Mouse (Mus musculus) regulatory T cell (primary cell): ENCODE measurements around the gene Ubxn10.

Experiments
- in situ Hi-C: fragments of 300-600 bp; cut with MboI, MseI; formaldehyde crosslinking; loops from one replicate; pipeline ENCODE4 v1.15.1; 2025; ENCODE audit warnings: high pct_unique_total_duplicates

Ubxn10 gene

DNA sequence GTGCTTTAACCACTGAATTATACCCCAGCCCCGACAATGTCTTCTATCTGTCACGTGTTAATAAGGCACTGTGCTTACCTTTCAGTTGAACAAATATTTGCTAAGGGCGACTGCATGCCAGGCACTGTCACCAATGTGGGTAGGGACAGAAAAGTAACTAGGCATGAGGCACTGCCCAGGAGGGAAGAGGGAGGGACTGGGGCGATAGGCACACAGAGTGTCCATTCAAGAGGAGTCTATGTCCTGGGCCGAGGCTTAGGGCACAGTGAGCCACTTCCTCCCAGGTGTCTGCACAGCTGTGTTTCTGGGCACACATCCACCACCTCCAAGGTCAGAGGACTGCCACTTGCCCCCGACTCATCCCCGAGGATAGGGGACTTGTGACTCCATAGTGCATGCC lies at the start of gene Ubxn10:
Gene Ubxn10, minus strand, starts transcription at position 137 of the 400 bp plus-strand sequence.
- in situ Hi-C loops: loop anchor here (10.0 kb wide), 1 partner anchor 278 kb away; no protein-coding TSS in a partner anchor

- in situ Hi-C loops: no loop called here
Observed at GRCm38 (mm10) chr4:138786141-138786540, 49.2 kb upstream of the Ubxn10 start.

DNA sequence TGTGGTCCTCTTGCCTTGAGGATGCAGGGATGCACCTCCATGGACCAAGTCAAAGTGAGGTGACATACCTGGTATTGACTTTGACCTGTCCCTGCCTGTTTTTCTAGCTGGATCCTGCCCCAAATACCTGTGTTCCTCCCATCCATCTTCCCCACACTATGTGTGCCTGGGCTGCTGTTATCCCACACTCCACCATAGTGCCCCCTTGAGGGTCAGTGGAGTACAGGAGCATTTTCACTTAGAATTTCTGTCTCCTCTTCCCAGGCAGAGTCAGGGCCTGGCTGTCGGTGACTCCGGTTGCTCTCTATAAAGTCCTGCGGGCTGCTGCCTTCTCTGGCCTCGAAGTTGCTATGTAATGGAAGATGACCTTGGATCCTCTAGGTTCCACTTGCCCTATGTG lies 48.8 kb upstream of the Ubxn10 start:
- in situ Hi-C loops: no loop called here

- in situ Hi-C loops: no loop called here
Observed at GRCm38 (mm10) chr4:138782098-138782497, 45.1 kb upstream of the Ubxn10 start.

DNA sequence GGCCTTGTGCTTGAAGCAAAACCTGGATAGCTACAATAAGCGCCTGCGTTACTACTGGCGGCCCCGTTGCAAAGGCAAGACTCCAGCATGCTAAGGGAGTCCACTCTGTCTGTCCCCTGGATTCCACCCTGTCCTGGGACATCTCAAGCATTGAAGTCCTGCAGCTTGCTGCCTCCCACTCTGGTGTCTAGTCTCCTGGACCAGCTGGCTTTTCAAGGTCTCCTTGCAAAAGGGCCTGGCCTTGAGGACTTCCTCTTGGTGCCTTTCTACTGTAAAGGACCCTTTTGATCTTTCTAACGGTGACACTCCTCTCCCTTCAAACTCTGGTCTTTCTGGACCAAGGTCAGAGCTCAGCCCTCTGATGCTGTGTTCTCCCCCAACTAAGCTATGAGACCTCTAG lies 43.3 kb upstream of the Ubxn10 start:
- in situ Hi-C loops: no loop called here

DNA sequence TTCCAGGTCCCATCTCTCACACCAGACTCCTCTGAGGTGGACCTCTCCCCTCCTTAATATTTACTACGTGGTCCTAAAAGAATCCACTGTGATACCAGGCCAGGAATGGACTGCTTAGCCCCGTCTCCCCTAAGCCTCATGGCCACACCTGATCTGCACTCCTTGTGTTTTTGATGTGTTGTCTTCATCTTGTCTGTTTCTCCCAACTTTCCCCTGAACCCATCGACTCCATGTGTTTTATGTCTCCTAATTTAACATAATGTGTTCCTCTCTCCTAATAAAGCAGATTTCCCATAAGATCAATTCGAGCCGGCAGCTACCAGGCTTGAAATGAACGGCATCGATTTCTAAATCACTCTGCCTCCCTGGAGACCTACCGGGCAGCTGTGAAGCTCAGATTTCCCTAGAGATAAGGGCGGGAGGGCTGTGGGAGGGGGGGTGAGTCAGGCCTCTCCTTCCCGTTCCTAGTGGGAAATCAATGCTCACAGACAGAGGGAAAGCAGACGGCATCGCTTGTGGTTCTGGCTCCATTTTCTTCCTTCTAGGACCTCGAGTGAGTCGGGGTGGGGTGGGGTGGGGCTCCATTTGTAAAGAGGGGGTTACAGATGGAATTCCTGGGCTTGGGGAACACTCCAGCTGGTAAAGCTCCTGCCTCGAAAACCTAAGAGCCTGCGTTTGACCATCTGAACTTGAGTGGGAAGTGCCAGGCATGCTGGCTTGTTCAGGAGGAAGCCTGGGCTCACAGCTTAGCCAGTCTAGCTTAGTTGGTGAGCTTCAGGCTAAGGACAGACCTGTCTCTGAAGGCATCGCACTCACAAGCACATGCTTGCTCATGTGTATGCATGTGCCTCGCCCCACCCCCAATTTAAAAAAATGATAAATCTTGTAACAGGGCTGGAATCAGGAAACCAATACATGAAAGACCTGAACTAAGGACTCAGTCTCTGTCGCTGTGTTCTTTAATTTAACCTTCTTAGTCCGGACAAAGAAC lies 40.7 kb upstream of the Ubxn10 start:
- in situ Hi-C loops: no loop called here

GRCm38 (mm10) chr4:138775435-138775834 lies 38.5 kb upstream of the Ubxn10 start, which contains the start of gene Pla2g2d:
Gene Pla2g2d, plus strand, starts transcription at chr4:138775735.
- in situ Hi-C loops: no loop called here

DNA sequence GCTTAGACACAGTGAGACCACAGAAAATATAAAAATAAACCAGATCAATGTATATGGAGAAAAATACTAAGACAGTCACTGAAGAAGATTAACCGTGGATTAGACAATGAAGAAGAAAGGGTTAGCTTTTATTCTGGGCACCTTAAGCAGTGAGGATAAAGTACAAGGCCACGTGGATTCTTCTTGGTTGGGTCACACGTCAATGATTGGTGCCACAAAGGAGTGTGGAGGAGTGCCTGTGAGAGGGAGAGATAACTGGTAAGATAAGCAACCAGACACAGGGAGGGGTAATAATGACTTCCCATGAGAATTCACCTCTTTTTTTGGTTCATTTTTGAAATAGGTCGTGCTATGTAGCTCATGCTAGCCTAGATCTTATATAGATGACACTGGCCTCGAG lies 35.4 kb upstream of the Ubxn10 start:
- in situ Hi-C loops: no loop called here

DNA sequence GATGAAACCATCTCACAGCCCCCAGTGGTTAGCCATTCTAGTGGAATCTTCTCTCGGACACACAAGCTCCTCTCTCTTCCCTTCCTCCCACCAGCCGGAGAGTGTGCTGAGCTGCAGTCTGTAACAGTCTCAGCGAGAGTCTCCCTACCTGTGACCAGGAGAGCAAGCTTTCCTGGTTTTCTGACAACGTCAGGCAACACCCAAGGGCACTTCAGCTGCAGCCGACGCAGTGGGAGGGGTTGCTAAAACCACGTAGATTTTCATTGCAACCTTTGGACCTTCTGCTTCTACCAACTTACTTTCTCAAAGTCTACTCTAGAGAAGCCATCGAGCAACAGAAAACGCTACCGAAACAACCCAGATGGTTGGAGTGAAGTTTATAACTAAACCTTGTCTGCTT lies 35.0 kb upstream of the Ubxn10 start:
- in situ Hi-C loops: no loop called here

- in situ Hi-C loops: no loop called here
Observed at GRCm38 (mm10) chr4:138762266-138762665, 25.3 kb upstream of the Ubxn10 start.

DNA sequence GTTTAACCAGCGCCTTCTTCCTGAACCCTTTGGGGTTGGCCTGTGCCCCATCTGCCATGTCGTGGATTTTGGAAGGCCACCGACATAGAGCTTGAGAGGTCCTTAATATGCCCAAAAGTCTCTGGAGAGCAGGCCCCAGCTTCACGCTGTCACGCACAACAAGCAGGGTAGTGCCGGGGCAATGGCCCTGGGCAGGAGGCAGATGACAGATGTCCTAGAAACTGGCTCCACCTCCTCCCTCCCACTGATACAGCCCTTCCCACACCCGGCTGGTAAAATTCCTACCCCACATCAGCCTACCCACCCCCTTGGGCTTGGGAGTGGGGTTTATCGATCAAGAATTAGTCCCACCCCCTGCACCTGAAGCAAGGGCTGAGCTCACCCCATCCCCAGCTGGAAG lies 20.4 kb upstream of the Ubxn10 start, which contains the start of gene Pla2g2f:
Gene Pla2g2f, minus strand, starts transcription at position 211 of the 400 bp plus-strand sequence.
- in situ Hi-C loops: no loop called here

GRCm38 (mm10) chr4:138755983-138756382 lies 19.0 kb upstream of the Ubxn10 start:
- in situ Hi-C loops: no loop called here

DNA sequence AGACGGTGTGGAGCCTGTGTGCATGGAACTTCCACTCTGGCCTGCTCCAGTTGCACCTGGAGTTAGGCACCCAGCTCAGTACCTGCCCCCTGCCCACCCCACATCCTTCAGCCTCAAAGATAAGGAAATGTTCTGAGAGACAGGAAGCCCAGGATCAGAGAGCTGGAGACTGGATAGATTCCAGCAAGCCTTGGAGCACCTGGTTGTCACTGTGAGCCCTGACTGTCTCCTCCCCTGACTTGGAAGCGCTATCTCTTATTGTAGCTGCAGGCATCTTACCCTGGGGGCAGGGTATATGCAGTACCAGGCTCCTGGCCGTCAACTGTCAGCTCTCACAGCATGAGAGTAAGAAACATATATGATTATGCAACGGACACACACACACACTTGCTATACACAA lies 18.5 kb upstream of the Ubxn10 start:
- in situ Hi-C loops: no loop called here

DNA sequence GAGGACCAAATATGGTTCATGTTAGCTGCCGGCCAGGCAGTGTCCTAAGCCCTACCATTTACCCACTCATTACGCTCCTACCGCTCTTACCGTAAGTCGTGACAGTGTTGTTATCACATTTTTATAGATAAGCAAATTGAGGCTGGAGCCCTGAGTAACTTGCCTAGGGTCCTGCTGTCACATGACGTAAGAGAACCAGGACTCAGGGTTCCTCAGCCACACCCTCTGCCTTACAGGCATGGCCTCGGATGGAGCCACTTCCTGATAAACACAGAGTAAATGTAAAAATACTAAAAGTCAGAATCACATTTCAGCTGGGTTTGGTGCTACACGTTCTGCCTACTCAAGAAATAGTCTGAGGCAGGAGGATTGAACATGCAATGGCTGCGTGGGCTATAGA lies 17.5 kb upstream of the Ubxn10 start:
- in situ Hi-C loops: no loop called here

DNA sequence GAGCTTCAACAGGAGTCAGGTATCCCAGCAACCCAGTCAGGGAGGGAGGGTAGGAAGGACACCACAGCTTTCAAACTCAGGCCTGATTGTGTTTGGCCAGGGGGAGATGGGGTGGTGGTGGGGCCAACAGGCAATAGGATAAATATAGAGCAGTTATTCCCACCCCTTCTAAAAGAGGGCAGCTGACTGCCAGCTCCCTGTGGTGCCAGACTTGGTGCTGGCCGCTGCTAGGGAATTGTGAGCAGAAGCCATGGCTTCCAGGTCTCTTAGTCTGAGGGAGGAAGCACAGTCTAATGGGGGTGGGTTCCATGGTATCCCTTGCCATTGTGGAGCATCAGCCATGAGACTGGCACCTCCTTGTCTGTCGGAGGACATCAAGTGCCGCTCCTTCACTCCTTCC lies 16.6 kb upstream of the Ubxn10 start:
- in situ Hi-C loops: no loop called here

GRCm38 (mm10) chr4:138752603-138753002 lies 15.6 kb upstream of the Ubxn10 start:
- in situ Hi-C loops: no loop called here

DNA sequence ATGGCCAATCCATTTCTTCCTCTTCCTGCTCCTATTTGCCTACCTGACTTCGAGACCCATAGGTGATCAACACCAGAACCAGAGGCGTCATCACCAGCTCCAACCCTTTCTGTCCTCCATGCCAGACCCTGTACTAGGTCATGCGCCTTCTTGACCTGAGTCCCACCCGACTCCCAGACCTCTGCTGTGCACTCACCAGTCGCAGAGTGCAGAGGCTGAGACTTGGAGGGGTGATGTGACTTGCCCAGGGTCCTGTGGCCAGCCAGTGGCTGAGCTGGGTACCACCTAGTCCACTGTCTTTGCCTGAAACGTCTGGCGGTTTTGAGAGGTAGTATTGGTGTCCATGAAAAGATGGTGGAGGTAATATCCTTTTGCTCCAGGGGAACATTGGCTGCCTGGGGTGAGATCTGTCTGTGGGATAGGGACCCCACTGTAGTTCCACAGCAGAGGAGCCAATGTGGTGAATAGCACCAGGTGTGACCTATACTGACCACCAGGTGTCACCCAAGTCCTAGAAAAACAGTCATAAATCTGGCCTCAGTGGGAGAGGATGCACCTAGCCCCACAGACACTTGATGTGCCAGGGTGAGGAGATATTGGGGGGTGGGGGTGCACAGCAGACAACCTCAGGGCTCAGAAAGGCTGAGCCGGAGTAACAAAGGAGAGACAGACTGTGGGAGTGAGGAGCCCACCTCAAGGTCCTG lies 11.6 kb upstream of the Ubxn10 start:
- in situ Hi-C loops: no loop called here

DNA sequence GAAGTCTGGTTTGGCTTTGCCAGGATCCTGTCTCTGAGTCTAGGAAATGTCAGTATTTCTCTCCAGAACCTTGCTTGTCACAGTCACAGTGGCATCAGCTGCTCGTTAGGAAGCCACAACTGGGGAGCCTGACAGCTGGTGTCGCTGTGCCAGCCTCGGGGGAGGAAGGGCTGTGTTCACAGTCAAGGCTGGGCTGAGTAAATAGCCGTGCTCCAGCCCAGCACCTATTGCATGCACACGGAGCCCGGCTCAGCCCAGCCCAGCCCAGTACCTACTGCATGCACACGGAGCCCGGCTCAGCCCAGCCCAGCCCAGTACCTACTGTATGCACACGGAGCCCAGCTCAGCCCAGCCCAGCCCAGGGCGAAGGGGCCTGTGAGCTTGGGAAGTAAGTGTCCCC lies 10.9 kb upstream of the Ubxn10 start:
- in situ Hi-C loops: no loop called here

DNA sequence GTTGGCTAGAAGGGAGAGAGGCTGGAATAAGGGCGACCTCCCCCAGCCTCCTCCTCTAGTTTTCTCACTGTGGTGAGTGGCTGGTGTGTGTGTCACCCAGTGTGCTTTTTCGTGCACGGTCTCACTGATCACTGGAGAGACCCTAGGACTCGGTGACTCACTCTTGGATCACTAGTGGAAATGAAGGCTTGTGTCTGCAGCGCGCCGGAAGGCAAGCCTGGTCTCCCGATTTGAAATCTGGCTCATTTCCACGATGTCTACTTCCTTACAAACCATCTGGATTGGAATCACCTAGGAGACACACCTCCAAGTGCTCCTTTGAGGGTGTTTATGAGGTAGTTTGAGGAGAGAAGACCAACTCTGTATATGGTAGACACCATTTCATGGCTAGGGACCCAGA lies 9.9 kb upstream of the Ubxn10 start:
- in situ Hi-C loops: no loop called here

- in situ Hi-C loops: no loop called here
Observed at GRCm38 (mm10) chr4:138745884-138746283, 8.9 kb upstream of the Ubxn10 start.

- in situ Hi-C loops: loop anchor here (10.0 kb wide), 1 partner anchor 276 kb away; no protein-coding TSS in a partner anchor
Observed at GRCm38 (mm10) chr4:138739136-138739851, 2.3 kb upstream of the Ubxn10 start.

DNA sequence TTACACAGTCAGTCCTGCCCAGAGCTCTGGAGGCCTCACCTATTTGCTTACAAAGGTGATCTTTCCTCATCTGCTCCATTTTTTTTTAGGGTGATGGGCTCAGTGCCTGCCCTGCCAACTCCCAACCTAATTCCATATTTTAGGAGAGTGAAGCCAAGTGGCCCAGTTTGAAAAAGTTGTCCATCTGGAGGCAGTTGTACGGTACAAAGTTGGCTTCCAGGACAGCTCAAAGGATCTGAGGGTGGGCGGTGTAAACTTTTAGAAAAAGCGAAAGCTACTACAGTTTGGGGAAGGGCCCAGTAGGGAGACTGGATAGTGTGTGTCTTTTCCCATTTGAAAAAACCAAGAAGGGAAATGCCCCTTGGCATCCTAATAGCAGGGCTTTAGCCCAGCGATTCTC lies 2.1 kb downstream of the Ubxn10 start:
- in situ Hi-C loops: loop anchor here (10.0 kb wide), 1 partner anchor 280 kb away; no protein-coding TSS in a partner anchor
